Mouse (Mus musculus): ENCODE results near the gene Tlnrd1. TPM values are rescaled to one million over a fixed set of nuclear protein-coding genes. Genes with fewer than 3 reads are reported as not detected.

The Tlnrd1 gene
- polyA plus RNA-seq, 1 experiment from 2014 or later = 18.9 TPM

DNA sequence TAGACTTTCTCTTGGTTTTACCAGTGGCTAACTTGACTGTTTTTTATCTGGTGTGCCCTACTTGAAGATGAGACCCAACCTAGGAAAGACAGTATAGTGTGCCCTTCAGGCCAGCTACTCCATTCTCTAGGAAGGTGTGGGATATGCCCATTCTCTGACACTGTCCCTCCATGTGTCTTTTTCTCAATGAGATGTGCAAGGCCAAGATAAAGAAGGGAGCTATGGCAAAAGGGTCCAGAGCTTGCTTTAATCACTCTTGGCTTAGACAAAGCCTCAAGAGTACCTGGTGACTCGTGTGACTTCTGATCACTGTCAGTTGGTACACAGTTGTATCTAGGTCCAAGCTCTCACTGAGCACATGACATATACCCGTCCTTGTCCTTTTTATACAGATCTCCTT is 44.0 kb downstream of the Tlnrd1 start:
- no peak for DNase-seq (ENCODE audit: low spot score)
- WGBS = 84% methylated on average over 2 of the region's 2 CpGs
- no peak overlapping the region for H3K27ac ChIP-seq (ENCODE audit: low read length)

DNA sequence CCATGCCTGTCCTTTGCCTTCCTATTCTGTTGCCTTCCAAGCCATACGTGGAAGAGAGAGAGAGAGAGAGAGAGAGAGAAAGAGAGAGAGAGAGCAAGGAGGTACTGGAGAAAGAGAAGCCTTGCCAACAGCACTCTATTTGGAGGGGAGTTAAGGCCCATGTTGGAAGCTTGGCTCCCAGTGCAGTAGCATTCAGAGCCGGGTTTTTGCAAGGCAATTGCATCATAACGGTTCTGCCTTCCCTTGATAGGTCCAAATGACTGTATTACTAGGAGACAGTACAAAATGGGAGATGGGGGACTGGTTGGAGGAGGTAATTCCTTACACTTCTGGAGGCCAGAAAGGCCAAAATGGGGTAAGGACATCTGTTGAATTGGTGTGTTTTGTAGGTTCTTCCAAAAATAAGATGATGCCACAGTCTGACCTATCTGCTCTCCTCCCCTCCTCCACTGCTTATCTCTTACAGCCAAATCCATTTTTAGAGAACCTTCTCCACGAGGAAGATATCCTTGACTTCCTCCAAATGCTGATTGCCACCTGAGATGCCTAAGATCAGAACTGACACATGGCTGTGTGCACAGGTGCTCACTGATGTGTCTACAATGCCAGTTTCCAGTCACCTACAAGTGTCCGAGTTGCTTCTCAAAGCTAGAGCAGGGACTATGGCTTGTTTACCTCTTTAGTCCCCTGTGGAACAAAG is 45.4 kb downstream of the Tlnrd1 start:
- Histone ChIP-seq H3K4me1 (ENCODE audit: insufficient read depth, low read depth, low read length) (peaks cover 11% of the 10 kb centered on the region; the same call in 1 of the 2 replicates), H3K9ac (replicated peaks; ENCODE audit: low read depth) (no peak overlapping the region), H3K27me3 (replicated peaks; ENCODE audit: insufficient read depth, low read length) (no peaks in the 10 kb centered on the region), H3K27ac (ENCODE audit: low read length) (no peak overlapping the region), H3K36me3 (ENCODE audit: insufficient read depth, low read length) (no peaks in the 10 kb centered on the region), H3K4me2 (replicated peaks; ENCODE audit: low read depth, low read length) (no peak overlapping the region), H3K9me3 (ENCODE audit: low read length) (no peaks in the 10 kb centered on the region), H3K4me3 (ENCODE audit: low read depth, low read length) (no peak overlapping the region)
- ATAC-seq = 0 out of 2 replicates have a peak, but pooled peaks have one; percentile 38
- peak; percentile 55 for DNase-seq (ENCODE audit: low spot score)
- no peak for TF ChIP-seq EP300 (IDR thresholded peaks at IDR 0.05)
- TF ChIP-seq CTCF (IDR thresholded peaks at IDR 0.05) = no peak
- WGBS = 60% methylated on average over 5 of the region's 5 CpGs

More for the DNA sequence above, 44.0 kb downstream of the Tlnrd1 start:
- no peaks in the 10 kb centered on the region for H3K36me3 ChIP-seq (ENCODE audit: insufficient read depth, low read length)
- H3K4me2 ChIP-seq (replicated peaks; ENCODE audit: low read depth, low read length) = no peak overlapping the region
- no peak overlapping the region for H3K4me3 ChIP-seq (ENCODE audit: low read depth, low read length)
- TF ChIP-seq EP300 (IDR thresholded peaks at IDR 0.05) (no peak), CTCF (IDR thresholded peaks at IDR 0.05) (no peak)
- no peaks in the 10 kb centered on the region for H3K27me3 ChIP-seq (replicated peaks; ENCODE audit: insufficient read depth, low read length)
- H3K9me3 ChIP-seq (ENCODE audit: low read length) = no peaks in the 10 kb centered on the region
- no peak for ATAC-seq
- peaks cover 11% of the 10 kb centered on the region; the same call in 1 of the 2 replicates for H3K4me1 ChIP-seq (ENCODE audit: insufficient read depth, low read depth, low read length)
- H3K9ac ChIP-seq (replicated peaks; ENCODE audit: low read depth) = no peak overlapping the region

Other genes with a start within 250 kb of the Tlnrd1 start
- gene Il16, start 138.6 kb downstream of the Tlnrd1 start, polyA plus RNA-seq (2015; fragmentation: Nextera tagmentation; extraction: Ambion mirVana) = 7.9 and 8.0 TPM in 2 replicates
- 6.8 and 10.4 TPM in 2 replicates for gene Cfap161, start 89.4 kb downstream of the Tlnrd1 start, polyA plus RNA-seq (2015; fragmentation: Nextera tagmentation; extraction: Ambion mirVana)
- gene Mesd, start 161 bp upstream of the Tlnrd1 start, polyA plus RNA-seq (2015; fragmentation: Nextera tagmentation; extraction: Ambion mirVana) = 97.9 and 104 TPM in 2 replicates
- 0.57 and 0.83 TPM in 2 replicates for gene Cemip, start 202.2 kb upstream of the Tlnrd1 start, polyA plus RNA-seq (2015; fragmentation: Nextera tagmentation; extraction: Ambion mirVana)

Data from lung, postnatal 0 days (tissue).